In the genomic region with DNA sequence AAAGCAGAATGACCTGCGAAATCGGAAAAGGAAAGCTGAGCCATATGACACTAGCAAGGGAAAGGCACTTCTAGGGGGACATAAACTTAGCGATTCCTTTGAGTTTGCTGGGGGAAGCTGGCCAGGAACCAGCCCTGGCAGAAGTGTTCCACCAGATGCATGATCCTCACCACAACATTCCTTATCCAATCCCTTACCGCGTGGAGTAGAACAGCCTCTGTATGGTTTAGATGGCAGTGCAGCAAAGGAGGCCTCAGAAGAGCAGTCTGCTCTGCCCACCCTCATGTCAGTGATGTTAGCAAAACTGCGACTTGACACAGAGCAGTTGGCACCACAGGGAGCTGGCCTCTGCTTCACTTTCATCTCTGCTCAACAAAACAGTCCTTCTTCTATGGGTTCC, we compare ENCODE assay signal across 8 mouse cellular contexts.
DNase-seq lines count a peak whose midpoint lies in the region; ATAC-seq and TF ChIP-seq lines count a peak whose summit lies in the region.
"Not testable (repeated sequence)": the region's sequence is repeated elsewhere in the genome, so short reads cannot be mapped to it uniquely, and the experiment has no call there.

No protein-coding gene starts in this region.

- H3K36me3 ChIP-seq in E14TG2a.4 (ENCODE audit: insufficient read depth, low read length); hindbrain, embryonic 16.5 days (ENCODE audit: control insufficient read depth, insufficient read depth, low read length); kidney, embryonic 14.5 days (ENCODE audit: control insufficient read depth, insufficient read depth, low read length): not testable (repeated sequence)

- intact Hi-C loops in gastrocnemius, adult 2 months (cut with DNase I): not testable (repeated sequence)

- not testable (repeated sequence) for H3K9ac ChIP-seq in hindbrain, embryonic 16.5 days (ENCODE audit: low read depth, low read length); kidney, embryonic 14.5 days (ENCODE audit: low read depth, low read length)

- H3K9me3 ChIP-seq in E14TG2a.4 (ENCODE audit: low read length); hindbrain, embryonic 16.5 days (ENCODE audit: control insufficient read depth, low read length); kidney, embryonic 14.5 days (ENCODE audit: control insufficient read depth, low read length): not testable (repeated sequence)

- 0 out of 2 replicates have a peak, but pooled peaks have one; percentile 18 for ATAC-seq in common myeloid progenitor, adult 5-6 weeks (replicated peaks; ENCODE audit: low read depth, poor library complexity, severe bottlenecking)
- ATAC-seq in hindbrain, embryonic 16.5 days: 0 out of 2 replicates have a peak, but pooled peaks have one; percentile 54
- 0 out of 2 replicates have a peak, but pooled peaks have one; percentile 53 for ATAC-seq in kidney, embryonic 14.5 days (ENCODE audit: low FRiP score, low TSS enrichment)

- H3K4me3 ChIP-seq in E14TG2a.4 (replicated peaks; ENCODE audit: low read length): 0 out of 2 replicates have a peak overlapping the region, but pooled peaks have one; percentile 41
- peak overlapping the region; percentile 60 for H3K4me3 ChIP-seq in gastrocnemius, adult 2 months
- H3K4me3 ChIP-seq in hindbrain, embryonic 16.5 days (ENCODE audit: low read length); kidney, embryonic 14.5 days (ENCODE audit: low read length): not testable (repeated sequence)

- TF ChIP-seq CTCF in E14TG2a.4 (conservative IDR thresholded peaks at IDR 0.05; ENCODE audit: low read length); gastrocnemius, adult 2 months (IDR thresholded peaks at IDR 0.05): not testable (repeated sequence)

- DNase-seq in adrenal gland, adult 2 months: peak; percentile 0
- DNase-seq in gastrocnemius, adult 2 months: not testable (repeated sequence)
- DNase-seq in ovary, postnatal 14 days (ENCODE audit: low spot score): peak; percentile 0
- peak; percentile 2 for DNase-seq in urinary bladder, adult 2 months (ENCODE audit: low spot score)

- not testable (repeated sequence) for H3K4me1 ChIP-seq in E14TG2a.4 (replicated peaks; ENCODE audit: low read depth, low read length); hindbrain, embryonic 16.5 days (ENCODE audit: control insufficient read depth, insufficient read depth, low read depth, low read length); kidney, embryonic 14.5 days (ENCODE audit: control insufficient read depth, insufficient read depth, low read length)

- not testable (repeated sequence) for H3K27ac ChIP-seq in gastrocnemius, adult 2 months; hindbrain, embryonic 16.5 days (ENCODE audit: low read depth, low read length); kidney, embryonic 14.5 days (ENCODE audit: low read depth, low read length)

- 11% methylated on average over 1 of the region's 6 CpGs for WGBS in hindbrain, embryonic 16.5 days
- 13% methylated on average over 1 of the region's 6 CpGs for WGBS in kidney, embryonic 14.5 days

- not testable (repeated sequence) for H3K27me3 ChIP-seq in E14TG2a.4 (ENCODE audit: insufficient read depth, low read length); hindbrain, embryonic 16.5 days (replicated peaks; ENCODE audit: control insufficient read depth, insufficient read depth, low read length); kidney, embryonic 14.5 days (ENCODE audit: control insufficient read depth, insufficient read depth, low read length)

- H3K4me2 ChIP-seq in hindbrain, embryonic 16.5 days (ENCODE audit: low read length); kidney, embryonic 14.5 days (replicated peaks; ENCODE audit: low read depth, low read length): not testable (repeated sequence)
